Mouse (Mus musculus) left cerebral cortex, adult 9 months (tissue): ENCODE results near the gene Ddx41.
A peak's percentile ranks its signal among the peaks of the same experiment; 100 is the strongest.

Experiments used
- DNase-seq, 2 experiments: peaks; one replicate each; pipeline ENCODE4 v3.0.0; 2022; ENCODE audit warnings: low spot score in 2 of 2

The Ddx41 gene

GRCm38 (mm10) chr13:55507877-55508276 lies 28.6 kb downstream of the Ddx41 start:
- no peak for DNase-seq

DNA sequence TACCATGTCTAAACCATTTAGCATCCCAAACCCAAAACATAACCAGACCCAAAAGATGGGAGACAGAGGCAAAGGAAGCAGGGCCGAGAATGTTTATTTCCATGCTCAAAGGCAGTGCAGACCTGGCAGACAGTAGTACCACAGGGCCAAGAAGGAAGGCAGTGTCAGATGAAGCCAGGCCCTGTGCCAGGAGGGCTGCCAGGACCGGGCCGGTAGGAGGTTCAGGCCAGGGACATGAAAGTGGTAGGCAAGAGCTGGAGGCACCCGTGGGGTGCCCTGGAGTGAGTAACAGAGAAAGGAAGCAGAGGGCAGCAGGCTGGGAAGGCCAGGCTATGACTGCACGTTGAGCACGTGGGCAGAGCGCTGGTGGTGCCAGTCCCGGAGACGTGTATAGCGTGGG lies 29.8 kb downstream of the Ddx41 start:
- no peak for DNase-seq

- no peak for DNase-seq
These were observed 30.6 kb downstream of the Ddx41 start for GRCm38 (mm10) chr13:55505810-55506209.

DNA sequence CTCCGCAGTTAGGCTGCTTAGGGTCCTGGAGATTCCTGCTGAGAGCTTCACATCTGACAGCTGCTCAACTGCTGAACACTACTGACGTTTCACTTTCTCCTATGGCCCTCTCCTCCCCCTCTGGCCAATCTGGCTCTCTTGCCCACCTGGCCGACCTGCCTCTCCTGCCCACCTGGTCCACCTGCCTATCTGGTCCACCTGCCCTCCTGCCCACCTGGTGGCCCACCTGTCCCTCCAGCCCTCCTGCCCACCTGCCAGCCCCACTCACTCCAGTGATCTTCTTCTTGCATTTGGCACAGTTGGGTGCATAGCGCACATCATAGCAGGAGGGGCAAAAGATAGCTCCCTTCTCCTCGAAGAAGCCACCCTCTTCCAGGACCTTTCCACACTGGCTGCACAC lies 32.1 kb downstream of the Ddx41 start:
- no peak for DNase-seq

- no peak for DNase-seq
These were observed 34.1 kb downstream of the Ddx41 start for GRCm38 (mm10) chr13:55502405-55502804.

DNA sequence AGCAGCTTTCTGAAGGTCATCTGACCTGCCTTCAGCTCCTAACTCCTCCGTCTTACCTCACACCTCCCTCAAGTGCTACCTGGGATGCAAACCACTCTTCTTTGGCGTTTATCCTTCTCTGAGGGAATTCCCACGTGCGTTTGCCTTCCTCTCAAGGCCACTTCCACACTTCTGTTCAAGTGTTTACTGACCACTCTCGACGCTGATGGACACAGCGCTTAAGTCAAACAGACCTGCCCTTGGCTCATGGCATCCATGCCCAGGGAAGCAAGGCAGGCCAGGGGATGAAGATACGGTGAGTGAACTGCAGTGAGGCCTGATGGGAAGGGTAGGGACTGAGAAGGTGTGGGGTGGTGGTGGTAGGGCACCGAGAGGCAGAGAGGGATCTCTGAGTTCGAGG lies 35.9 kb downstream of the Ddx41 start:
- DNase-seq, result no peak

DNA sequence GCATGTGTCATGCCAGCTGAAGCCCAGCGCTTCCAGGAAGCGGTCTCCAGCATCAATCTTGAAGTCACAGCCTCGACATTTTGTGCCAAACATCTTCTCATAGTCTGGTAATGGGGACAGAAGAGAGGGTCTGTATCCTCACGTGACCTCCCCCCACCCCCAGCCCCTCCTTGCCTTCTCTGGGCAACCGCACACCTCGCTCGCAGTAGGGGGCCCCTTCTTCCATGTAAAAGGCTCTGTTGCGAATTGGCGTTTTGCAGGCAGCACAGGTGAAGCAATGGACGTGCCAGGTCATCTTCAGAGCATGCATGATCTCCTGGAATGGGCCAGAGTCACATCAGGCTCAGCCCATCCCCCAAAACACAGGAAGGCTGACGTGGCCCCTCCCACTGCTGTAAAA lies 37.6 kb downstream of the Ddx41 start:
- DNase-seq, result no peak

- DNase-seq, result no peak
These were observed 39.8 kb downstream of the Ddx41 start for GRCm38 (mm10) chr13:55496661-55497060.

DNA sequence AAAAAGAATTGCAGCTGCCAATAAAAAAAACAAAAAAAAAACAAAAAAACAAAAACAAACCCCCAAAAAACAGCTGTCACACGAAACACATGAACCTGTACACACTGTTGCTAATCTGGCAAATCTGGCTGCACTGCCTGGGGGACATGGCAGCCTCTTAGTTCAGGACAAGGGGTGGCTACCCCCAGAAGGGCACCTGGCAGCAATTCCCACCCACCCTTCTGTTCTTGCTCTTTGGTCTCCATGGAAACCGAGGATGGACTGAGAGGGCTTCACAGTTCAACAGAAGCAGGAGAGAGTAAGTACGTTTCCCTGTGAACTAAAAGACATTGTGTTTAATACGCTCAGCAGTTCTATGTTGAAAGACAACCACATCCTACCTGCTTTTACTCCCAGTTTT lies 40.8 kb downstream of the Ddx41 start:
- no peak for DNase-seq

DNA sequence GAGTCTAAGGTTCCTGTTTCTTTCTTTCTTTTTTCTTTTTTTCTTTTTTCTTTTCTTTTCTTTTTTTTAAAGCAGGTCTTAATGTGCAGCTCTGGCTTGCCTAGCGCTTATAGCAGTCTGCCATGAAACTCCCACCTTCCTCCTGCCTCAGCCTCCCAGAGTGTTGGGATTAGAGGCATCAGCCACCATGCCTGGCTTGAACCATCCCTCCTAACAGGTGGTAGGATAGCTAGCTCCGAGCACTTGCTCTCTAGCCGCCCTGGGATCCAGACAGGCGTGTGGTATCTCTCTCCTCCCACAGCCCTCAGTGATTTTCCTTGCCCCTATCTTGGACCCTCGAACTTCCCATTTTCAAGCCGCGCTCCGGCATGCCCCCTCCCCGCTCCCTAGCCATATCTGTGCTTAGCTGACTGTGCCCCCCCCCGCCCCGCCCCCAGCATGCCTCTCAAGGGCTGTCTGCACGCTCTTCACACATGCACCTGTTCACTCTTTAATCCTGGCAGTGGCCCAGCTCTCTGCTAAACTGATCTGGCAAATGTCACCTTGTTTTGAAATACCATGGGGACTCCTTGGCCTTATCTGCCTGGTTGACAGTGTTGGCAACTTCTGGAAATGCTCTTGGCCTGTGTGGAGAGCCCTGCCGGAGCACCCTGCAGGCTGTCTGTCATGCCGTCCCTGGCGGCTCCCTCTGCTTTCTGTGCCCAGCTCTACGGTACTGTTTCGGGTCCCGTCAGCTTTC lies 41.4 kb downstream of the Ddx41 start:
- peak in 1 of 2 experiments; percentile 28 for DNase-seq

DNA sequence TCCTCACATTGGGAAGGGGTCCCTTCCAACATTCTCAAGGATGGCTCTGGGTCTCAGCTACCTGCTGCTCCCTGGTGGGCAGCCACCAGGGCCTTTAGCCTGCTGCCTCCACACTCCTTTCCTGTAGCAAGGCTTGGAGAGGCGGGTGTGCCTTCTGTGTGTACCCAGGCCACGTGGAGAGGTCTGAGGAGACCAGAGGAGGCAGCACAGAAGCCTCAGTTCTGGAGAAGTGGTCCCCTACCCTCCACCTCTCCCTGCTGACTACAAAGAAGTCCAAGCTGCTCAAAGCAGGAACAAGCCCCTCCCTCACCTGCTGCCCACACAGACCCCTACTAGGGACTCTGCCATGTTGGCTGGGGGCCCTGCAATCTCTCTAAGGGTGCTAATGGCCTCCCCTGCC lies 42.2 kb downstream of the Ddx41 start:
- DNase-seq, result no peak

DNA sequence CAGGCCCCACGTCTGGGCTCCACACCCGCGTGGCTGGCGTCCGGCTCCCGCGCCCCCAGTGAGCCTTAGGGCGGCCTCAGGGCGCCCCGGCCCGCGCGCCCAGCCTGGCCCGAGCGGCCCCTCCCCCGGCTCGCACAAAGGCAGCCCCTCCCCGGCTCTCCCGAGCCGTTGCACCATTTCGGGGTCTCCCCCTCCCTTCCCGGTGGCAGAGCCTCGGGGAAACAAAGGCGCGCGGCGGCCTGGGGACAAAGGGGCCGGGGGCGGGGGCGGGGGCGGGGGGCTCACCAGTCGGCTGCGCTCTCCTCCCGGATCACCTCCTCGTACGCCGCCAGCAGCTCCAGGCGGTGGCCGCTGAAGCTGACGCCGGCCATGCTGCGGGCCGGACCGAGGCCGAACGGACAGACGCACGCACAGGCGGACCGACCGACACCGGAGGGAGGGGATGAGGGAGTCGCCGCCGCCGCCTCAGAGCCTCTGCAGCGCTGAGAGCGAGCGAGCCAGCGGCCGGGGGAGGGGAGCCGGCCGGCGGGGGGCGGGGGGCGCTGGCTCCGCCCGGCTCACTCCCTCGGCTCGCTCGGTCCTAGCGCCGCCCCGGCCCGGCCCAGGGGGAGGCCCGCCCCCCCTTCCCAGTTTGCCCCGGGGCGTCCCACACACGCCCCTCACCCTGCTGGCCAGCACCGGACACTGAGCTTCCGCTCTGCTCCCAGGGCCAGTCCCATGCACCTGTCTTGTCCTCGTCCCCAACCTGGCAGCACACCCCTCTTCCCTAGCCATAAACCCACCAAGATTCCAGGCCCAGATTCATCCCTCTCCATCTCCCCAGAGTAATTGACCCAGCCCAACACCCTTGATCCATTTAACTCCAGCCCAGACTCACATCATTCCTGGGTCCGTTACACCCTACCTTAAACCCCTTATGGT lies 48.6 kb downstream of the Ddx41 start, which contains the start of gene Dbn1:
Gene Dbn1 (minus strand): TSS at position 534 of the 921 bp plus-strand sequence.
- DNase-seq, result no peak

GRCm38 (mm10) chr13:55486916-55487577 lies 49.4 kb downstream of the Ddx41 start:
- peak in 1 of 2 experiments; percentile 26 for DNase-seq

GRCm38 (mm10) chr13:55486029-55486794 lies 50.2 kb downstream of the Ddx41 start:
- DNase-seq, result peak in 1 of 2 experiments; percentile 36

GRCm38 (mm10) chr13:55484520-55485088 lies 51.9 kb downstream of the Ddx41 start:
- DNase-seq, result no peak

DNA sequence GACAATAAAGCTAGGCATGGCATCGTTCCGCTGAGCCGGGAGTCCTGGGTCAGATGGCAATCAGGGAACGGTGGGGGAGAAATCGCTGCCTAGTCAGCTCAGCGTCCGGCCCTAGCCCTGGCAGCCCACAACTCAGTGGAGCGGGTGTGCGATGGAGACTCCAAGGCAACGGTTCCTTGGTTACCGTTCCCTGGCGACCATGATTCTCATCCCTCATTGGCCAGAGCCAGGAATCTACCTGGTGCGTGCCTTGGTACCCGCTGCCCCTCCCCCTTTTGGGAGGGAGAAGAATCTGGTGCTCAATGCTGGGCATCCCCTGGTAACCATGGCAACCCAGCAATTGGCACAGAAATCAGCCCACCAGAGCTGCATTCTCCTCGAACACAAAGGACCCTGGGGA lies 52.9 kb downstream of the Ddx41 start:
- peak; percentile 90 to 94 for DNase-seq

DNA sequence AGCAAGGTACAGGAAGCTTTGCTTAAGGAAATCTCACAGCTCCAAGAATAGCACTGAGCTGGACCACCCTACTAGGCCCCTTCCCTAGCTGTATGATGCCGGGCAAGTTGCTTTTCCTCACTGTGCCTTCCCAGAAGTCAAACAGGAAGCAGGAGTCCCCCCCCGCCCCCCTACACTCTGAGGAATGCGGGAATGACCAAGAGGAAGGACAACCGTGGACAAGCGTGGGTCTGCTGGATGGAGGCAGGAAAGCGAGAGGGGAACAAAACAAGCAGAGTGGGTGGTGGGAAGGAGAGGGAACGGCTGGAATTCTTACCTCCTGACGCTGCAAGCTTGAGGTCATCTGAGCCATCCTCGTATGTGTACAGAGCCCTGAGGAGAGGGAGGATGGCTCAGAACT lies 53.4 kb downstream of the Ddx41 start:
- DNase-seq, result no peak

- DNase-seq, result no peak
These were observed 53.9 kb downstream of the Ddx41 start for GRCm38 (mm10) chr13:55482542-55482941.
